Mouse (Mus musculus) CH12.LX (cell line): ENCODE measurements around the gene Slc25a4. TPM values are rescaled to one million over a fixed set of nuclear protein-coding genes. Genes with fewer than 3 reads are reported as not detected.

Experiments used
- DNase-seq: peaks from one replicate; pipeline ENCODE4 v3.0.0-alpha.2; 2013; ENCODE audit errors: extremely low read depth
- H3K27ac ChIP-seq: 2 replicates; pipeline ENCODE4 v1.5.1; 2012; ENCODE audit warnings: low read depth, mild to moderate bottlenecking, control low read depth, moderate library complexity; ENCODE audit not compliant: insufficient read depth
- H3K27me3 ChIP-seq: replicated peaks from 2 replicates; pipeline ENCODE3; 2012; ENCODE audit warnings: inconsistent platforms
- H3K36me3 ChIP-seq, 2 experiments: replicated peaks in 1 of 2; 2 replicates each; pipeline versions ENCODE3 to v1.6.1; 2012; ENCODE audit warnings: inconsistent platforms in 1 of 2, low read length in 1 of 2, mild to moderate bottlenecking in 1 of 2, mixed read lengths in 1 of 2, moderate library complexity in 1 of 2; ENCODE audit not compliant: control insufficient read depth in 1 of 2, insufficient read depth in 1 of 2
- H3K4me1 ChIP-seq, 2 experiments: 2 replicates each; pipeline ENCODE4 v1.6.1; 2012; ENCODE audit warnings: inconsistent platforms in 1 of 2, moderate library complexity in 1 of 2; ENCODE audit not compliant: insufficient read depth in 2 of 2, control insufficient read depth in 1 of 2
- H3K4me2 ChIP-seq: 2 replicates; pipeline ENCODE4 v1.6.1; 2012; ENCODE audit warnings: low read depth, mild to moderate bottlenecking, control low read depth; ENCODE audit not compliant: poor library complexity, insufficient read depth, severe bottlenecking
- H3K4me3 ChIP-seq, 3 experiments: fragments of 150-350 bp in 1 of 3; sonication (generic) in 1 of 3; replicated peaks in 1 of 3; 2 replicates each; pipeline versions ENCODE3 to v1.5.1; 2011 to 2012; ENCODE audit warnings: low read depth in 2 of 3, low read length in 2 of 3, mild to moderate bottlenecking in 2 of 3, moderate library complexity in 2 of 3, control low read depth in 1 of 3, improper control_type of control experiment in 1 of 3, inconsistent platforms in 1 of 3, mixed read lengths in 1 of 3; ENCODE audit not compliant: poor library complexity in 1 of 3
- H3K79me2 ChIP-seq: replicated peaks from 2 replicates; pipeline ENCODE4 v1.6.1; 2012; ENCODE audit warnings: mild to moderate bottlenecking, moderate library complexity; ENCODE audit not compliant: control insufficient read depth, poor library complexity, insufficient read depth, severe bottlenecking; ENCODE audit errors: extremely low read depth
- H3K9ac ChIP-seq: 2 replicates; pipeline ENCODE4 v1.6.1; 2012; ENCODE audit warnings: low read depth, mild to moderate bottlenecking, control low read depth, moderate library complexity; ENCODE audit not compliant: insufficient read depth
- H3K9me3 ChIP-seq: replicated peaks from 2 replicates; pipeline ENCODE3; 2012; ENCODE audit warnings: low read length, inconsistent platforms, mixed read lengths
- BHLHE40 ChIP-seq: IDR thresholded peaks from 2 replicates; pipeline ENCODE4 v1.6.1; 2011; ENCODE audit warnings: mild to moderate bottlenecking, low read depth, low read length, improper control_type of control experiment
- CHD1 ChIP-seq: IDR thresholded peaks from 2 replicates; pipeline ENCODE4 v1.6.1; 2012; ENCODE audit warnings: low read depth, low read length, improper control_type of control experiment, inconsistent platforms
- CHD2 ChIP-seq: IDR thresholded peaks from 2 replicates; pipeline ENCODE4 v1.6.1; 2011; ENCODE audit warnings: low read length, improper control_type of control experiment
- CTCF ChIP-seq, 2 experiments: IDR thresholded peaks in 1 of 2; conservative IDR thresholded peaks in 1 of 2; 2 replicates each; pipeline ENCODE4 v1.5.1; 2011 to 2012; ENCODE audit warnings: low read depth in 2 of 2, low read length in 2 of 2, improper control_type of control experiment in 1 of 2, inconsistent platforms in 1 of 2, mild to moderate bottlenecking in 1 of 2, moderate library complexity in 1 of 2
- E2F4 ChIP-seq: IDR thresholded peaks from 2 replicates; pipeline ENCODE4 v1.6.1; 2011; ENCODE audit warnings: low read depth, low read length, improper control_type of control experiment; ENCODE audit not compliant: insufficient replicate concordance
- ELF1 ChIP-seq: IDR thresholded peaks from 2 replicates; pipeline ENCODE4 v1.6.1; 2014; ENCODE audit warnings: low read depth, mild to moderate bottlenecking, inconsistent platforms, low read length, improper control_type of control experiment
- EP300 ChIP-seq: IDR thresholded peaks from 2 replicates; pipeline ENCODE4 v1.6.1; 2011; ENCODE audit warnings: low read length, improper control_type of control experiment
- GABPA ChIP-seq: IDR thresholded peaks from 2 replicates; pipeline ENCODE4 v1.6.1; 2012; ENCODE audit warnings: low read depth, low read length, improper control_type of control experiment, inconsistent platforms; ENCODE audit not compliant: insufficient replicate concordance
- HCFC1 ChIP-seq: IDR thresholded peaks from 2 replicates; pipeline ENCODE4 v1.6.1; 2012; ENCODE audit warnings: low read depth, mild to moderate bottlenecking, inconsistent platforms, low read length, improper control_type of control experiment
- IRF4 ChIP-seq: IDR thresholded peaks from 2 replicates; pipeline ENCODE4 v1.6.1; 2014; ENCODE audit warnings: low read depth, mild to moderate bottlenecking, inconsistent platforms, low read length, improper control_type of control experiment
- JUN ChIP-seq: IDR thresholded peaks from 2 replicates; pipeline ENCODE4 v1.6.1; 2011; ENCODE audit warnings: low read depth, mild to moderate bottlenecking, low read length, improper control_type of control experiment, moderate library complexity; ENCODE audit not compliant: insufficient read depth
- JUND ChIP-seq: conservative IDR thresholded peaks from 2 replicates; pipeline ENCODE4 v1.6.1; 2011; ENCODE audit warnings: low read depth, low read length, improper control_type of control experiment
- KAT2A ChIP-seq: IDR thresholded peaks from 2 replicates; pipeline ENCODE4 v1.6.1; 2012; ENCODE audit warnings: low read length, improper control_type of control experiment, inconsistent platforms; ENCODE audit not compliant: insufficient replicate concordance
- MAFK ChIP-seq: IDR thresholded peaks from 2 replicates; pipeline ENCODE4 v1.6.1; 2011; ENCODE audit warnings: low read length, improper control_type of control experiment; ENCODE audit not compliant: insufficient replicate concordance
- MAX ChIP-seq: IDR thresholded peaks from 2 replicates; pipeline ENCODE4 v1.6.1; 2011; ENCODE audit warnings: low read length, improper control_type of control experiment
- MAZ ChIP-seq: IDR thresholded peaks from 2 replicates; pipeline ENCODE4 v1.6.1; 2012; ENCODE audit warnings: low read depth, mild to moderate bottlenecking, inconsistent platforms, low read length, improper control_type of control experiment, moderate library complexity
- MEF2A ChIP-seq: IDR thresholded peaks from 2 replicates; pipeline ENCODE4 v1.6.1; 2014; ENCODE audit warnings: low read depth, mild to moderate bottlenecking, inconsistent platforms, low read length, improper control_type of control experiment, borderline replicate concordance
- MYC ChIP-seq: IDR thresholded peaks from 2 replicates; pipeline ENCODE4 v1.6.1; 2011; ENCODE audit warnings: low read depth, mild to moderate bottlenecking, improper control_type of control experiment, low read length
- NELFE ChIP-seq: IDR thresholded peaks from 2 replicates; pipeline ENCODE4 v1.6.1; 2011; ENCODE audit warnings: low read depth, low read length, improper control_type of control experiment
- NRF1 ChIP-seq: IDR thresholded peaks from 2 replicates; pipeline ENCODE4 v1.6.1; 2014; ENCODE audit warnings: low read depth, mild to moderate bottlenecking, inconsistent platforms, low read length, improper control_type of control experiment, moderate library complexity
- PAX5 ChIP-seq: IDR thresholded peaks from 2 replicates; pipeline ENCODE4 v1.6.1; 2012; ENCODE audit warnings: low read length, inconsistent platforms, mixed read lengths
- POLR2A ChIP-seq: IDR thresholded peaks from 2 replicates; pipeline ENCODE4 v1.6.1; 2011; ENCODE audit warnings: low read depth, mild to moderate bottlenecking, improper control_type of control experiment, low read length
- POLR2AphosphoS2 ChIP-seq: IDR thresholded peaks from 2 replicates; pipeline ENCODE4 v1.6.1; 2011; ENCODE audit warnings: low read depth, low read length, improper control_type of control experiment
- RAD21 ChIP-seq: IDR thresholded peaks from 2 replicates; pipeline ENCODE4 v1.6.1; 2011; ENCODE audit warnings: low read depth, mild to moderate bottlenecking, low read length, improper control_type of control experiment, moderate library complexity
- RCOR1 ChIP-seq: conservative IDR thresholded peaks from 2 replicates; pipeline ENCODE4 v1.6.1; 2012; ENCODE audit warnings: low read depth, mild to moderate bottlenecking, inconsistent platforms, low read length, improper control_type of control experiment
- SMC3 ChIP-seq: IDR thresholded peaks from 2 replicates; pipeline ENCODE4 v1.6.1; 2011; ENCODE audit warnings: low read depth, low read length, improper control_type of control experiment
- TBP ChIP-seq: conservative IDR thresholded peaks from 2 replicates; pipeline ENCODE4 v1.6.1; 2011; ENCODE audit warnings: low read depth, low read length, improper control_type of control experiment
- TCF12 ChIP-seq: IDR thresholded peaks from 2 replicates; pipeline ENCODE4 v1.6.1; 2014; ENCODE audit warnings: low read depth, mild to moderate bottlenecking, inconsistent platforms, low read length, improper control_type of control experiment
- UBTF ChIP-seq: IDR thresholded peaks from 2 replicates; pipeline ENCODE4 v1.6.1; 2012; ENCODE audit warnings: low read depth, mild to moderate bottlenecking, inconsistent platforms, low read length, improper control_type of control experiment, moderate library complexity
- USF1 ChIP-seq: IDR thresholded peaks from 2 replicates; pipeline ENCODE4 v1.6.1; 2014; ENCODE audit warnings: low read depth, mild to moderate bottlenecking, inconsistent platforms, low read length, improper control_type of control experiment
- USF2 ChIP-seq: conservative IDR thresholded peaks from 2 replicates; pipeline ENCODE4 v1.6.1; 2011; ENCODE audit warnings: low read depth, low read length, improper control_type of control experiment
- ZC3H11A ChIP-seq: IDR thresholded peaks from 2 replicates; pipeline ENCODE4 v1.6.1; 2012; ENCODE audit warnings: low read depth, mild to moderate bottlenecking, inconsistent platforms, low read length, improper control_type of control experiment
- ZKSCAN1 ChIP-seq: IDR thresholded peaks from 2 replicates; pipeline ENCODE4 v1.6.1; 2012; ENCODE audit warnings: low read depth, inconsistent platforms, low read length, improper control_type of control experiment, borderline replicate concordance
- ZMIZ1 ChIP-seq: IDR thresholded peaks from 2 replicates; pipeline ENCODE4 v1.6.1; 2012; ENCODE audit warnings: low read depth, mild to moderate bottlenecking, inconsistent platforms, low read length, improper control_type of control experiment
- ZNF384 ChIP-seq: IDR thresholded peaks from 2 replicates; pipeline ENCODE4 v1.6.1; 2012; ENCODE audit warnings: low read depth, low read length, improper control_type of control experiment, inconsistent platforms
- dilution Hi-C: fragments of 300-500 bp; cut with MboI; formaldehyde crosslinking; loops from 2 replicates; pipeline ENCODE4 v1.14.3; 2020; ENCODE audit warnings: low sequenced_read_pairs; ENCODE audit not compliant: extremely low pct_unique_long_range_greater_than_20kb, extremely low pct_ligation_motif_present
- in situ Hi-C: fragments of 300-500 bp; cut with MboI; formaldehyde crosslinking; loops from 3 replicates; pipeline ENCODE4 v1.14.3; 2019; ENCODE audit warnings: low sequenced_read_pairs, low pct_ligation_motif_present, low pct_unique_long_range_greater_than_20kb, mixed read lengths
- polyA plus RNA-seq: library from polyadenylated mRNA; unstranded; fragments of >175 nt; gene quantifications from 2 replicates; pipeline ENCODE4 v1.2.1, GENCODE M21; 2012; ENCODE audit warnings: low read depth; ENCODE audit not compliant: insufficient read length
- total RNA-seq, 2 experiments: library from RNA; depleted of rRNA; stranded (reverse); fragments of 300-350 nt in 1 of 2; fragments of >200 nt in 1 of 2; gene quantifications; 2 replicates each; pipeline ENCODE4 v1.2.3; 2012 to 2014

Gene Slc25a4
- total and polyA plus RNA-seq, 3 experiments = 365 to 476 (median 403) TPM

GRCm38 (mm10) chr8:46236441-46237223 lies 25.5 kb upstream of the Slc25a4 start:
- peak; percentile 18 for DNase-seq
- H3K27me3 ChIP-seq = no peaks in the 10 kb centered on the region
- H3K4me1 ChIP-seq = peaks cover 0 to under 1% of the 10 kb centered on the region in 2 experiments; a peak in 1 of 4 replicates
- in situ Hi-C loops = no loop called here
- H3K9me3 ChIP-seq = no peaks in the 10 kb centered on the region
- no peaks in the 10 kb centered on the region for H3K36me3 ChIP-seq
- H3K4me2 ChIP-seq = no peak overlapping the region
- H3K27ac ChIP-seq = no peak overlapping the region
- no peaks in the 10 kb centered on the region for H3K79me2 ChIP-seq
- TF ChIP-seq USF1 = no peak
- TF ChIP-seq ZKSCAN1 = no peak
- TF ChIP-seq JUN = no peak
- no peak for TF ChIP-seq EP300
- TF ChIP-seq SMC3 = peak; percentile 46
- TF ChIP-seq RAD21 = peak; percentile 66
- TF ChIP-seq TBP = no peak
- TF ChIP-seq NRF1 = no peak
- no peak for TF ChIP-seq ELF1
- no peak for TF ChIP-seq BHLHE40
- TF ChIP-seq PAX5 = no peak
- no peak for TF ChIP-seq IRF4
- TF ChIP-seq JUND = no peak
- TF ChIP-seq MEF2A = no peak
- TF ChIP-seq MAZ = no peak
- TF ChIP-seq POLR2AphosphoS2 = no peak
- no peak for TF ChIP-seq KAT2A
- TF ChIP-seq GABPA = no peak
- no peak for TF ChIP-seq CHD1
- no peak for TF ChIP-seq RCOR1
- no peak for TF ChIP-seq E2F4
- no peak for TF ChIP-seq HCFC1
- no peak for TF ChIP-seq CHD2
- no peak for TF ChIP-seq ZNF384
- TF ChIP-seq MAX = no peak
- TF ChIP-seq ZMIZ1 = no peak
- TF ChIP-seq POLR2A = no peak
- TF ChIP-seq CTCF (conservative IDR thresholded peaks at IDR 0.05 in 1 of 2, IDR thresholded peaks at IDR 0.05 in 1 of 2; ENCODE audit: low read depth in 2 of 2, low read length in 2 of 2) = peak in 1 of 2 experiments; percentile 69; a peak in 2 of 4 replicates
- no peak for TF ChIP-seq MAFK
- TF ChIP-seq ZC3H11A = no peak
- peak; percentile 53; the same call in 1 of the 2 replicates for TF ChIP-seq MYC
- no peak for TF ChIP-seq USF2
- TF ChIP-seq UBTF = no peak
- no peak for TF ChIP-seq NELFE
- no peak for TF ChIP-seq TCF12
- H3K4me3 ChIP-seq = no peak overlapping the region
- dilution Hi-C loops = no loop called here
- no peak overlapping the region for H3K9ac ChIP-seq
